Mouse (Mus musculus) forebrain, embryonic 13.5 days (tissue): ENCODE measurements around the gene Ephb2. TPM values are rescaled to one million over a fixed set of nuclear protein-coding genes. Genes with fewer than 3 reads are reported as not detected.

Experiments
- ATAC-seq: fragments of 200-750 bp; cut with Nextera tagmentation; 2 replicates; pipeline ENCODE4 v1.8.0; 2017
- H3K27ac ChIP-seq: fragments of 300-500 bp; sonication (generic); 2 replicates; pipeline ENCODE4 v1.5.1; 2015; ENCODE audit warnings: inconsistent platforms, mild to moderate bottlenecking, moderate library complexity
- H3K27me3 ChIP-seq: fragments of 300-500 bp; sonication (generic); 2 replicates; pipeline ENCODE4 v1.6.1; 2015; ENCODE audit warnings: mild to moderate bottlenecking, inconsistent platforms
- H3K36me3 ChIP-seq: fragments of 300-500 bp; sonication (generic); 2 replicates; pipeline ENCODE4 v1.6.1; 2015; ENCODE audit warnings: mild to moderate bottlenecking, inconsistent platforms; ENCODE audit not compliant: poor library complexity, severe bottlenecking
- H3K4me1 ChIP-seq: fragments of 300-500 bp; sonication (generic); 2 replicates; pipeline ENCODE4 v1.6.1; 2015; ENCODE audit warnings: inconsistent platforms
- H3K4me2 ChIP-seq: fragments of 300-500 bp; sonication (generic); 2 replicates; pipeline ENCODE4 v1.6.1; 2015; ENCODE audit warnings: inconsistent platforms, mild to moderate bottlenecking, moderate library complexity
- H3K4me3 ChIP-seq: fragments of 300-500 bp; sonication (generic); 2 replicates; pipeline ENCODE4 v1.5.1; 2015; ENCODE audit warnings: mild to moderate bottlenecking, inconsistent platforms
- H3K9ac ChIP-seq: fragments of 300-500 bp; sonication (generic); 2 replicates; pipeline ENCODE4 v1.6.1; 2015; ENCODE audit warnings: mild to moderate bottlenecking, inconsistent platforms
- H3K9me3 ChIP-seq: fragments of 300-500 bp; sonication (generic); replicated peaks from 2 replicates; pipeline ENCODE4 v1.6.1; 2016; ENCODE audit warnings: inconsistent platforms
- WGBS: fragments of 180-500 bp; shearing (Covaris S2); methylation state at CpG from one replicate; pipeline ENCODE4 v1.1.7; 2015; 5-methylcytosine and 5-hydroxymethylcytosine counted together
- polyA plus RNA-seq: library from polyadenylated mRNA; unstranded; fragments of >200 nt; fragmentation: Nextera tagmentation; extraction: Ambion mirVana; gene quantifications from 2 replicates; pipeline ENCODE4 v1.2.1, GENCODE M21; 2015

The Ephb2 gene
- polyA plus RNA-seq, 1 experiment from 2014 or later: 10.7 TPM

DNA sequence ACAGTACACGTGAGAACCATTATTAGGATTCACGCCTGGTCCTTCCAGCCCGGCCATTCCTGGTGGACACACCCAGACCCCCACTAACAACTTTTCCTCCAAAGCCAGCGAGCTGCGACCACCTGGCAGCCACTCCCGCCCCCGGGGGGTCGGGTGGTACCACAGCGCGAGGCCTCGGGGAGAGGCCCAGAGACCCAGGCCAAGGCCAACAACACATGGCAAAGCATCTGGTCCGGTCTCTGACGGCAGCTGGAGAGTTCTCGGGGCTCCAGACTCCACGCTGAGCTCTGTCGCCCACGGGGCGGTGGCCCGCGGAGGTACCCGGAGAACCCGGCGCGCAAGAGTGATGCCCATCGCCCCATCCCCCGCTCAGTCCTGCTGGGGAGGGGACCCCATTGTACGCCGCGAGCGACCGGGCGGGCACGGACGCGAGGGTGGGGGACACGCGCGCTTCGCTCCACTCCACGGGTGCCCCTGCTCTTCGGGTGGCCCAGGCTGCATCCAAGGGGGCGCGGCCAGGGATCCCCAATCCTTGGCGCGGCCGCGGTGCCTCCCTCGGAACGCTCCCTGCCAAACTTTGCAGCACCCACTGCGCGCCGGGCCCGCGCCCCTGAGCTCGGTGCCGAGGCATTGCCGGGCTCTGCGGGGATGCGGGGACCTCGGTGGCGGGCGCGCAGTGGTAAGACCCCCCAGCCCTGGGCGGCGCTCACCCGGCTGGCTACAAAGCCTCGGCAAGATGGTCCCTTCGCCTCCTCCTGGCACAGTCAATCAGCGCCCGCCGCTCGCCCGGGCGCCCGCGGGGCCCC is 770 bp downstream of the Ephb2 start:
- no peaks in the 10 kb centered on the region for H3K36me3 ChIP-seq
- H3K9me3 ChIP-seq: no peaks in the 10 kb centered on the region
- H3K4me3 ChIP-seq: peak overlapping the region; percentile 74
- H3K27me3 ChIP-seq: no peaks in the 10 kb centered on the region
- H3K9ac ChIP-seq: peak overlapping the region; percentile 97
- H3K4me2 ChIP-seq: peak overlapping the region; percentile 94
- WGBS: 0% methylated on average over 68 of the region's 76 CpGs
- peak overlapping the region; percentile 100 for H3K27ac ChIP-seq
- ATAC-seq: peak; percentile 20; the same call in 1 of the 2 replicates
- peaks cover 79% of the 10 kb centered on the region for H3K4me1 ChIP-seq

DNA sequence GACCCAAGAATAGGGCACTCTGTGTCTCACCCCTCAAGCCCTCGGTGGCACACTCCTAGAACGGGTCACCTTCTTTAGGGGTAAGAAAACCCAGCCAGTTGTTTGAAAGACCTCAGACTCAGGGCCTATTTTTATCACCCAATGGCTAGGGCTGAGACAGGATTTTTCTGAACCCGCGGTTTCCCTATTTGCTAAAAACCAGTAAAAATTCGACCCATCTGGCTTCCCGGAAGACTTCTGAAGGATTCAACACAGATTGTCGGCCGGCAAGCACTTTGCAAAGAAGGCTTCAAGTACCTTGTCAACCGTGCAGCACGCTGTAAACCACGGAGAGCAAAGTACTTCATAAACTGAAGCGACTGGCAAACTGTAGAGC is 1.4 kb downstream of the Ephb2 start:
- no peaks in the 10 kb centered on the region for H3K36me3 ChIP-seq
- H3K9ac ChIP-seq: peak overlapping the region; percentile 97
- H3K4me2 ChIP-seq: peak overlapping the region; percentile 94
- H3K27ac ChIP-seq: peak overlapping the region; percentile 100
- H3K9me3 ChIP-seq: no peaks in the 10 kb centered on the region
- peaks cover 84% of the 10 kb centered on the region for H3K4me1 ChIP-seq
- no peaks in the 10 kb centered on the region for H3K27me3 ChIP-seq
- no peak for ATAC-seq
- H3K4me3 ChIP-seq: peak overlapping the region; percentile 74
- 5% methylated on average over 12 of the region's 12 CpGs for WGBS

DNA sequence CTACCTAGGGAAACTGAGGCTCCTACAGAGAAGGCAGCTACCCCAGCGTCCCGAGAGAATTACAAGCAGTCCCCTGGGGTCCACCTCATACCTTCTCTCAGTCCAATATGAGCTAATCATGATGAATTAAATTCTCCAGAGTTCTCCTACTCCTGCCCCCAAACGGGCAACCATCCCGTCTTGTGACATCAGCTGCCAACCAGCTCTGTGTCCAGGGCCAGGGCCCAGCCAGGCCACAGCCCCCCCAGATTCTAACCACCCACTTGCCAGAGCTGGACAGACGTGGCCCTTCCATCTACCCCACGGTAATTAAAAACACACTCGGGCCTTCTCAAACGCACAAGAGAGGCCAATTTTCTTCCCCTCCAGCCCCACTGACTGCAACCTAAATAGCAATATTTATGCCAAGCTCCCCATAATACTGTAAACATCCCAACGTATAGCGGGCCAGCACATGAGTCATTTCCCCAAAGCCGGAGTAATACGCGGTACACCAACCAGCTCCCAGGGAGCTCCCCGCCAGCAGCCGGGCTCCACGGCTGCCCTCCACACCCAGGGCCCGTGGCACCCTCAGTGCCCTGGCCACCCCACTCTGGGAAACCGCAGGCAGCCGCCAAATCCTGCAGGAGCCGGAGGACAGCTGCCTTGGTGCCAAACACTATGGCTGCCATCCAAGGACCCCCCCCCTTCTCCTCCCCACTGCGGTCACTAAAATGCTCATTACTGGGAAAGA is 2.0 kb downstream of the Ephb2 start:
- Histone ChIP-seq H3K4me3 (peak overlapping the region; percentile 74), H3K27ac (no peak overlapping the region; the same call in 1 of the 2 replicates), H3K4me1 (peaks cover 87% of the 10 kb centered on the region), H3K9ac (peak overlapping the region; percentile 97), H3K9me3 (no peaks in the 10 kb centered on the region), H3K27me3 (no peaks in the 10 kb centered on the region), H3K36me3 (no peaks in the 10 kb centered on the region), H3K4me2 (peak overlapping the region; percentile 94)
- ATAC-seq: no peak
- WGBS: 36% methylated on average over 21 of the region's 21 CpGs

DNA sequence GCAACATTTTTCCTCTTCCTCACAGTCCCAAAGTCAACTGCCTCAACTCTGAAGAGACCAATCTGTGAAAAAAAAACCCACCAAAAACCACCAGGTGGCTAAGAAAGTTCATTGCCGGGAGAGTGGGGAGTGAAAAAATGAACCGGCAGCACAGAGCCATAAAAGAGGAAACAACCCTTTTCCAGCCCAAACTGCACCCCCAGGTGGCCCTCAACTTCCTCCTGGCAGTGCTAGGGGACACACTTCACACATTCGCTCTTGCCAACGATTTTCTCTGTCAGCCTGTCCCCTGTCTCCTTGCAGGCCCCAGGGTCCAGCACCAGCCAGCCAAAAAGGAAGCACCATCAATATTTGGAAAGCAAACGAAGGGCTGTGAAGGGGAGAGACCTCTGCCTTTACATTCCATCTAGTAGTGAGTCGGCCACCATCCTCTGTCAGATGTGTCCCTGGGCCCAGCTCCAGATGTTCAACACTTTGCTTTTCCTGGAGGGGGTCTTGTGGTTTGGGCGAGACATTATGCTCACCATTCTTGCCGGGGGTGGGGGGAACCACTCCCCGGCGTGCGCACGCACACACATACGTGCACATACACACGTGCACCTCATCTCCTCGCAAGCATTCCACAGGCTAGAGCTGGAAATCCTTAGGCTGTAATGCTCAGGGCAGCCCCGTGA is 3.1 kb downstream of the Ephb2 start:
- H3K4me3 ChIP-seq: 0 out of 2 replicates have a peak overlapping the region, but pooled peaks have one; percentile 3
- 0 out of 2 replicates have a peak overlapping the region, but pooled peaks have one; percentile 10 for H3K27ac ChIP-seq
- H3K36me3 ChIP-seq: peaks cover 2% of the 10 kb centered on the region
- ATAC-seq: no peak
- 0 out of 2 replicates have a peak overlapping the region, but pooled peaks have one; percentile 97 for H3K9ac ChIP-seq
- no peaks in the 10 kb centered on the region for H3K9me3 ChIP-seq
- H3K4me1 ChIP-seq: peaks cover 84% of the 10 kb centered on the region
- peak overlapping the region; percentile 94 for H3K4me2 ChIP-seq
- no peaks in the 10 kb centered on the region for H3K27me3 ChIP-seq
- 80% methylated on average over 16 of the region's 16 CpGs for whole genome bisulfite sequencing

DNA sequence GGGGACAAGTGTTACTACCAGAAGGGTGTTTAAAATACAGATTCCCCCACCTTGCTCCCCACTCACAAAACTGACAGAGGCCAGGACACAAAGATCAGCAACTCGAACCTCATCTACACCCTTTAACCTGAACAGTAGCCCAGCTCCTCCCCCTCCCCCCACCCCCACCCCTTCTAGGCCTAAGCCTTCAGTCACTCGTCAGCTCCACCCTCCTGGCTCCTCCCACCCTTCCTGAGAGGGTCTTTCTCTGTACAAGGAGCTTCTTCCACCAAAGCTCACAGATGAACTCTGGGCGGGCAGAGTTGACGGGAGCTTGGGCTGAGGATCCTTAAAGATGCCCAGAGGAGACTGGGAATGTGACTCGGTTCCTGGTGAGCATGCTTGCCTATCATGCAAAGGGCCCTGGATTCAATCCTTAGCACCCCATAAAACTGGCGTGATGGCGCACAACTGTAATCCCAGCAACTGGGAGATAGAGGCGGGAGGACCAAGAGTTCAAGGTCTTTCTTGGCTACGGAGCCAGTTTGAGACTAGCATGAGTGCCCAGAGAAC is 5.4 kb downstream of the Ephb2 start:
- H3K4me3 ChIP-seq: no peak overlapping the region
- H3K9me3 ChIP-seq: no peaks in the 10 kb centered on the region
- H3K36me3 ChIP-seq: peaks cover 6% of the 10 kb centered on the region
- no peak for ATAC-seq
- peak overlapping the region; percentile 46; the same call in 1 of the 2 replicates for H3K9ac ChIP-seq
- H3K4me2 ChIP-seq: peak overlapping the region; percentile 5; the same call in 1 of the 2 replicates
- no peak overlapping the region for H3K27ac ChIP-seq
- H3K27me3 ChIP-seq: no peaks in the 10 kb centered on the region
- peaks cover 87% of the 10 kb centered on the region for H3K4me1 ChIP-seq
- WGBS: 44% methylated on average over 9 of the region's 9 CpGs

DNA sequence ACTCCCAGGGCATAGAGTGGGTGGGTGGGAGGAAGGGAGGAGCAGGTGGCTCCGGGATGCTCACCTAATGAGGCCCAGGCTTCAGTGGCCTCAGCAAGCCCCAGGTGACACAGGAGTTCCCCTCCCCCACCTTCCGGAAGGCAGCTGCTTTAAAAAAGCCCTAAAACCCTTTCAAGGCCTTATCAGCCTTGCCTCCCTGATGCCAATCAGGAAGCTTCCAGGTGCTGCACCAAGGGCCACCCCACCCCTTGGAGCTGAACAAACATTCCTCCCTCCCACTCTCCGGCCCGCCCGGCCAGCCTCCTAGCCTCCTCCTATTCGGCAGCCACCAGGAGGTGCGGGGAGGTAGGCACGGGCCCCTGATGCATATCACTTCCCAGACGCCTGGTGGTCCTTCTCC is 6.0 kb downstream of the Ephb2 start:
- Histone ChIP-seq H3K36me3 (peaks cover 6% of the 10 kb centered on the region), H3K9ac (peak overlapping the region; percentile 46; the same call in 1 of the 2 replicates), H3K4me2 (peak overlapping the region; percentile 5; the same call in 1 of the 2 replicates), H3K9me3 (no peaks in the 10 kb centered on the region), H3K4me3 (no peak overlapping the region), H3K4me1 (peaks cover 90% of the 10 kb centered on the region), H3K27me3 (no peaks in the 10 kb centered on the region), H3K27ac (no peak overlapping the region; the same call in 1 of the 2 replicates)
- WGBS: 18% methylated on average over 9 of the region's 9 CpGs
- ATAC-seq: no peak

DNA sequence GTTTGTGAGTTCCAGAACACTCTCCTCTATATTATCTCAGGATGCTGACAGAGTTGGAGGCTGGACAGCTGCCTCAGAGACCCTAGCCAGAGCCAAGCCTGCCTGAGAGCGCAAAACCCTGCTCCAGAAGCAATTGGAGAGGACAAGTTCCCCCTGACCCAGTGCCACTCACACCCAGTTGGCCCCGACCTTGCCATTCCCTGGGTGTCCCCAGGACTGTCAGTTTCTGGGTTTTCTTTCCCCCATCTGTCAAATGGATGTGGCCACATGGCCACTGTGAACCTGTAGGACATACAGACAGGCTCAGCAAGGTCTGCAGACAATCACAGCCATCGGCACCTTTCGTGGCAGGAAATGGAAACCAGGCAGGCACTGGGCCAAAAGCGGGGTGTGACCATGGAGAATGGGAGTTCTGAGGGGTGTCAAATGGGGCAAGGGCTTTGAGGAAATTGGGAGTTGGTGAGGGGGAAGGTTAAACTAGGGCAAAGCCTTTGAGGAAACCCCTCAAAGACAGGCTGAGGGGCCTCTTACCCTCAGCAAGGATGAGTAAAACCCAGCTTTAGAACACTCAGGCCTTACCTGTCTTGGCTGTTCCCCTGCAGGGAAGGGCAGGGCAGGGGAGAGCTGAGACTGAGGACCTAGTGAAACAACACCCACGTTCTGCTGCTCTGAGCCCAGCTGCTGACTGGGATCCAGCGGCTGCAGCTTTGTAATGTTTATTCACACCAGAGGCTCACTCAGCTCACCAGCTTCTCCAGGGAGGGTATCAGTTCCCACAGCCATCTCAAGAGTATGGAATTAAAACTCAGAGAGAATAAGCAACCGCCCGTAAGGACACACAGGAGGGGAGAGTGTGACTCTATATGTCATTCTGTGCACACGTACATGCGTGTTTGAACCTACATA is 6.9 kb downstream of the Ephb2 start:
- no peak for ATAC-seq
- Histone ChIP-seq H3K4me1 (peaks cover 90% of the 10 kb centered on the region), H3K27ac (no peak overlapping the region), H3K4me2 (0 out of 2 replicates have a peak overlapping the region, but pooled peaks have one; percentile 5), H3K4me3 (no peak overlapping the region), H3K9me3 (no peaks in the 10 kb centered on the region), H3K36me3 (peaks cover 6% of the 10 kb centered on the region), H3K27me3 (no peaks in the 10 kb centered on the region), H3K9ac (0 out of 2 replicates have a peak overlapping the region, but pooled peaks have one; percentile 46)
- WGBS: 51% methylated on average over 11 of the region's 11 CpGs

DNA sequence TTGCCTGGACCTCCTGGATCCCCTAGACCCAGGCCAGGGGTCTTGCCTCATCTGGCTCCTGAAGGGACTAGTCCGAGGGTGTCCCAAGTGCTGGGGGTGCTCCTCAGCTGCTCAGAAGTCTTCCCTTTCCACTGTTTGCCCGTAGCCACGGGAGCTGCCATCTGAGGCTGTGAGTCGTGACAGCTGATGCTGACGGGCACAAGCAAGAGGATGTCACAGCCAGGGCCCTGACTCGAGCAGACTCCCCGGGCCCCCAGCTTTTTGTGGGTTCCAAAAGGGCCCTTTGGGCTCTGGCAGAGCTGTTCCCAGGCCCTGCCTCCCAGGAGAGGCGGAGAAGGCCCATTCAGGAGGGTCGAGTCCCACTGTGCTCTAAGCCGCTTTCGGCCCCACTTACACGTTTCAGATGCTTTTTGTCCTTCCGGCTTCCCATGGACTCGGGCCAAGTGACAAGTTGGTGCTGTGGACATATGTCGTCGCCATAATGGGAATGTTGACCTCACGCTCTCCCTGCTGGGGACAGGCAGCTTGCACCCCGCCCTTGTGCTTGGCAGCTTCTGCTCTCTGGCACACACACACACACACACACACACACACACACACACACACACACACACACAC is 10.7 kb downstream of the Ephb2 start:
- no peak overlapping the region for H3K9ac ChIP-seq
- 30% methylated on average over 18 of the region's 18 CpGs for WGBS
- peak overlapping the region; percentile 57 for H3K27ac ChIP-seq
- ATAC-seq: peak; percentile 34; the same call in 1 of the 2 replicates
- H3K4me1 ChIP-seq: peaks cover 86% of the 10 kb centered on the region
- no peak overlapping the region for H3K4me3 ChIP-seq
- H3K4me2 ChIP-seq: no peak overlapping the region; the same call in 1 of the 2 replicates
- H3K27me3 ChIP-seq: no peaks in the 10 kb centered on the region
- H3K9me3 ChIP-seq: no peaks in the 10 kb centered on the region
- peaks cover 6% of the 10 kb centered on the region for H3K36me3 ChIP-seq

DNA sequence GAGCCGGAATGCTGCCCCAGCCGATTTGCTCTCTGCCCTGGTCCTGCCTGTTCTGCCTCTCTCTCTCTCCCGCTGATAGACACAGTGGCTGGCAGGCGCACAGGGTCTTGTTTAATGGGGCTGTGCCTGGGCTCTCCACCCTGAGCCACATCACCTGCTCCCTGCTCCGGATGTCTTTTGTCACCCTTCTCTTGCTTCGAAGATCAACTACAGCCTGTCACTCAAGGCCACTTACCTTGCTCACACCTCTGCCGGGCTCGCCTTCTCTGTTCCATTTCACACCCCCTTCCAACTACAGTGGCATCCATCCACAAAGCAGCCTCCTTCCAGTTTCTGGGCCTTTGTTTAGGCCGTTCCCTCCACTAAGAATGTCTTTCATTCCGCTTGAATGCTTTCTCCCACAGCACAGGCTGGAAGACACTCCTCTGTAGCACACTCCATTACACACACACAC is 15.7 kb downstream of the Ephb2 start:
- Histone ChIP-seq H3K27me3 (no peaks in the 10 kb centered on the region), H3K4me1 (peaks cover 91% of the 10 kb centered on the region), H3K4me2 (peak overlapping the region; percentile 27), H3K9ac (peak overlapping the region; percentile 50; the same call in 1 of the 2 replicates), H3K36me3 (no peaks in the 10 kb centered on the region), H3K27ac (peak overlapping the region; percentile 88), H3K4me3 (no peak overlapping the region), H3K9me3 (no peaks in the 10 kb centered on the region)
- WGBS: 5% methylated on average over 10 of the region's 10 CpGs
- ATAC-seq: peak; percentile 48; the same call in 1 of the 2 replicates

DNA sequence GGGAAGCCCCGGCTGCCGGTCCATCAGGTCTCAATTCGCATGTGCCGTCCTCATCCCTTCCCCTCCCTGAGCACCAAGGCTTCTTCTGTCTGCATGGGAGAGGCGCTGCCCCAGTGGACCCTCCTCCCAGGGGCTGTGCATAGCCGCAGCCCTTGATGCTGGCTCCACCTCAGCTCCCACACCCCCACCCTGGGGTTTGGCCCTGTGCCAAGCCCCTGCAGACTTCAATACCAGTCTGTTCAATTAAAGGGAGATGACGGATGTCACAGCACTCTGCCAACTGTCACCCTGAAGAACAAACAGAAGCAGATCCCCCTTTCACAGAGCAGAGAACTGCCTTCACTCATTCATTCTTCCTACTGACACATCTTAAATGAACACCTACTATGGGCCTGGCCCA is 19.1 kb downstream of the Ephb2 start:
- Histone ChIP-seq H3K27me3 (no peaks in the 10 kb centered on the region), H3K4me3 (no peak overlapping the region), H3K9me3 (no peaks in the 10 kb centered on the region), H3K27ac (peak overlapping the region; percentile 45), H3K36me3 (no peaks in the 10 kb centered on the region), H3K9ac (no peak overlapping the region), H3K4me2 (peak overlapping the region; percentile 10; the same call in 1 of the 2 replicates), H3K4me1 (peaks cover 78% of the 10 kb centered on the region)
- WGBS: 2% methylated on average over 7 of the region's 7 CpGs
- peak; percentile 89 for ATAC-seq
